Mouse (Mus musculus): Measurements from ENCODE around the gene Syt9.

- TF ChIP-seq POLR2A (IDR thresholded peaks at IDR 0.05; ENCODE audit: extremely low read depth, insufficient read depth, low read length) (no peak), CTCF (IDR thresholded peaks at IDR 0.05; ENCODE audit: extremely low read depth, insufficient read depth, low read length) (no peak)
Measured at GRCm38 (mm10) chr7:107516704-107517410, 146.3 kb downstream of the Syt9 start.

Data from cortical plate, adult 2 months (tissue).